Mouse (Mus musculus) CH12.LX (cell line): ENCODE measurements at regions not wholly inside any gene's neighbourhood (a gene's known extent, or its start where the extent isn't known, plus 50 kb on each side); places are given as distances from the start of the nearest gene placed in this dataset.
A peak's percentile ranks its signal among the peaks of the same experiment; 100 is the strongest.

Source experiments
- DNase-seq: peaks from one replicate; pipeline ENCODE4 v3.0.0-alpha.2; 2013; ENCODE audit errors: extremely low read depth
- H3K27ac ChIP-seq: 2 replicates; pipeline ENCODE4 v1.5.1; 2012; ENCODE audit warnings: low read depth, mild to moderate bottlenecking, control low read depth, moderate library complexity; ENCODE audit not compliant: insufficient read depth
- H3K27me3 ChIP-seq: replicated peaks from 2 replicates; pipeline ENCODE3; 2012; ENCODE audit warnings: inconsistent platforms
- H3K36me3 ChIP-seq, 2 experiments: replicated peaks in 1 of 2; 2 replicates each; pipeline versions ENCODE3 to v1.6.1; 2012; ENCODE audit warnings: inconsistent platforms in 1 of 2, low read length in 1 of 2, mild to moderate bottlenecking in 1 of 2, mixed read lengths in 1 of 2, moderate library complexity in 1 of 2; ENCODE audit not compliant: control insufficient read depth in 1 of 2, insufficient read depth in 1 of 2
- H3K4me1 ChIP-seq, 2 experiments: 2 replicates each; pipeline ENCODE4 v1.6.1; 2012; ENCODE audit warnings: inconsistent platforms in 1 of 2, moderate library complexity in 1 of 2; ENCODE audit not compliant: insufficient read depth in 2 of 2, control insufficient read depth in 1 of 2
- H3K4me2 ChIP-seq: 2 replicates; pipeline ENCODE4 v1.6.1; 2012; ENCODE audit warnings: low read depth, mild to moderate bottlenecking, control low read depth; ENCODE audit not compliant: poor library complexity, insufficient read depth, severe bottlenecking
- H3K4me3 ChIP-seq, 3 experiments: fragments of 150-350 bp in 1 of 3; sonication (generic) in 1 of 3; replicated peaks in 1 of 3; 2 replicates each; pipeline versions ENCODE3 to v1.5.1; 2011 to 2012; ENCODE audit warnings: low read depth in 2 of 3, low read length in 2 of 3, mild to moderate bottlenecking in 2 of 3, moderate library complexity in 2 of 3, control low read depth in 1 of 3, improper control_type of control experiment in 1 of 3, inconsistent platforms in 1 of 3, mixed read lengths in 1 of 3; ENCODE audit not compliant: poor library complexity in 1 of 3
- H3K79me2 ChIP-seq: replicated peaks from 2 replicates; pipeline ENCODE4 v1.6.1; 2012; ENCODE audit warnings: mild to moderate bottlenecking, moderate library complexity; ENCODE audit not compliant: control insufficient read depth, poor library complexity, insufficient read depth, severe bottlenecking; ENCODE audit errors: extremely low read depth
- H3K9ac ChIP-seq: 2 replicates; pipeline ENCODE4 v1.6.1; 2012; ENCODE audit warnings: low read depth, mild to moderate bottlenecking, control low read depth, moderate library complexity; ENCODE audit not compliant: insufficient read depth
- H3K9me3 ChIP-seq: replicated peaks from 2 replicates; pipeline ENCODE3; 2012; ENCODE audit warnings: low read length, inconsistent platforms, mixed read lengths
- BHLHE40 ChIP-seq: IDR thresholded peaks from 2 replicates; pipeline ENCODE4 v1.6.1; 2011; ENCODE audit warnings: mild to moderate bottlenecking, low read depth, low read length, improper control_type of control experiment
- CHD1 ChIP-seq: IDR thresholded peaks from 2 replicates; pipeline ENCODE4 v1.6.1; 2012; ENCODE audit warnings: low read depth, low read length, improper control_type of control experiment, inconsistent platforms
- CTCF ChIP-seq, 2 experiments: IDR thresholded peaks in 1 of 2; conservative IDR thresholded peaks in 1 of 2; 2 replicates each; pipeline ENCODE4 v1.5.1; 2011 to 2012; ENCODE audit warnings: low read depth in 2 of 2, low read length in 2 of 2, improper control_type of control experiment in 1 of 2, inconsistent platforms in 1 of 2, mild to moderate bottlenecking in 1 of 2, moderate library complexity in 1 of 2
- E2F4 ChIP-seq: IDR thresholded peaks from 2 replicates; pipeline ENCODE4 v1.6.1; 2011; ENCODE audit warnings: low read depth, low read length, improper control_type of control experiment; ENCODE audit not compliant: insufficient replicate concordance
- ELF1 ChIP-seq: IDR thresholded peaks from 2 replicates; pipeline ENCODE4 v1.6.1; 2014; ENCODE audit warnings: low read depth, mild to moderate bottlenecking, inconsistent platforms, low read length, improper control_type of control experiment
- EP300 ChIP-seq: IDR thresholded peaks from 2 replicates; pipeline ENCODE4 v1.6.1; 2011; ENCODE audit warnings: low read length, improper control_type of control experiment
- JUN ChIP-seq: IDR thresholded peaks from 2 replicates; pipeline ENCODE4 v1.6.1; 2011; ENCODE audit warnings: low read depth, mild to moderate bottlenecking, low read length, improper control_type of control experiment, moderate library complexity; ENCODE audit not compliant: insufficient read depth
- JUND ChIP-seq: conservative IDR thresholded peaks from 2 replicates; pipeline ENCODE4 v1.6.1; 2011; ENCODE audit warnings: low read depth, low read length, improper control_type of control experiment
- KAT2A ChIP-seq: IDR thresholded peaks from 2 replicates; pipeline ENCODE4 v1.6.1; 2012; ENCODE audit warnings: low read length, improper control_type of control experiment, inconsistent platforms; ENCODE audit not compliant: insufficient replicate concordance
- MXI1 ChIP-seq: IDR thresholded peaks from 2 replicates; pipeline ENCODE4 v1.6.1; 2011; ENCODE audit warnings: mild to moderate bottlenecking, low read depth, low read length, improper control_type of control experiment
- MYC ChIP-seq: IDR thresholded peaks from 2 replicates; pipeline ENCODE4 v1.6.1; 2011; ENCODE audit warnings: low read depth, mild to moderate bottlenecking, improper control_type of control experiment, low read length
- POLR2AphosphoS2 ChIP-seq: IDR thresholded peaks from 2 replicates; pipeline ENCODE4 v1.6.1; 2011; ENCODE audit warnings: low read depth, low read length, improper control_type of control experiment
- RAD21 ChIP-seq: IDR thresholded peaks from 2 replicates; pipeline ENCODE4 v1.6.1; 2011; ENCODE audit warnings: low read depth, mild to moderate bottlenecking, low read length, improper control_type of control experiment, moderate library complexity
- RCOR1 ChIP-seq: conservative IDR thresholded peaks from 2 replicates; pipeline ENCODE4 v1.6.1; 2012; ENCODE audit warnings: low read depth, mild to moderate bottlenecking, inconsistent platforms, low read length, improper control_type of control experiment
- SIN3A ChIP-seq: IDR thresholded peaks from 2 replicates; pipeline ENCODE4 v1.6.1; 2012; ENCODE audit warnings: low read length, improper control_type of control experiment, inconsistent platforms
- SMC3 ChIP-seq: IDR thresholded peaks from 2 replicates; pipeline ENCODE4 v1.6.1; 2011; ENCODE audit warnings: low read depth, low read length, improper control_type of control experiment
- UBTF ChIP-seq: IDR thresholded peaks from 2 replicates; pipeline ENCODE4 v1.6.1; 2012; ENCODE audit warnings: low read depth, mild to moderate bottlenecking, inconsistent platforms, low read length, improper control_type of control experiment, moderate library complexity
- ZKSCAN1 ChIP-seq: IDR thresholded peaks from 2 replicates; pipeline ENCODE4 v1.6.1; 2012; ENCODE audit warnings: low read depth, inconsistent platforms, low read length, improper control_type of control experiment, borderline replicate concordance
- ZMIZ1 ChIP-seq: IDR thresholded peaks from 2 replicates; pipeline ENCODE4 v1.6.1; 2012; ENCODE audit warnings: low read depth, mild to moderate bottlenecking, inconsistent platforms, low read length, improper control_type of control experiment
- dilution Hi-C: fragments of 300-500 bp; cut with MboI; formaldehyde crosslinking; loops from 2 replicates; pipeline ENCODE4 v1.14.3; 2020; ENCODE audit warnings: low sequenced_read_pairs; ENCODE audit not compliant: extremely low pct_unique_long_range_greater_than_20kb, extremely low pct_ligation_motif_present
- in situ Hi-C: fragments of 300-500 bp; cut with MboI; formaldehyde crosslinking; loops from 3 replicates; pipeline ENCODE4 v1.14.3; 2019; ENCODE audit warnings: low sequenced_read_pairs, low pct_ligation_motif_present, low pct_unique_long_range_greater_than_20kb, mixed read lengths

- H3K27ac ChIP-seq, result no peak overlapping the region
- no peak for DNase-seq
- no peak overlapping the region for H3K4me3 ChIP-seq
- no peak for TF ChIP-seq UBTF
- no peak for TF ChIP-seq MXI1
- TF ChIP-seq EP300, result no peak
- no peak for TF ChIP-seq RAD21
- no peak for TF ChIP-seq MYC
- no peak for TF ChIP-seq CHD1
- no peak for TF ChIP-seq SIN3A
- in situ Hi-C loops (loop anchor here (5.0 to 25.0 kb wide), 3 partner anchors 163 to 558 kb away; no protein-coding TSS in a partner anchor), dilution Hi-C loops (no loop called here)
- H3K4me2 ChIP-seq, result no peak overlapping the region
- no peaks in the 10 kb centered on the region for H3K36me3 ChIP-seq
- peaks cover 2% of the 10 kb centered on the region for H3K9me3 ChIP-seq
- H3K4me1 ChIP-seq, result peaks cover 0 to 19% of the 10 kb centered on the region in 2 experiments; a peak in 2 of 4 replicates
- H3K9ac ChIP-seq, result no peak overlapping the region
- no peaks in the 10 kb centered on the region for H3K79me2 ChIP-seq
- H3K27me3 ChIP-seq, result no peaks in the 10 kb centered on the region
Measured at GRCm38 (mm10) chr14:60529022-60529421, 104.8 kb upstream of the Spata13 start.

- Histone ChIP-seq H3K4me2 (no peak overlapping the region), H3K9me3 (peaks cover 2% of the 10 kb centered on the region), H3K79me2 (no peaks in the 10 kb centered on the region), H3K36me3 (no peaks in the 10 kb centered on the region), H3K27me3 (no peaks in the 10 kb centered on the region), H3K27ac (no peak overlapping the region)
- no peak for DNase-seq
- TF ChIP-seq CTCF (conservative IDR thresholded peaks at IDR 0.05 in 1 of 2, IDR thresholded peaks at IDR 0.05 in 1 of 2; ENCODE audit: low read depth in 2 of 2, low read length in 2 of 2) (peak in 1 of 2 experiments; percentile 34; a peak in 1 of 4 replicates), ZMIZ1 (no peak), MYC (no peak), SMC3 (peak; percentile 29; the same call in 1 of the 2 replicates)
- TF ChIP-seq, all 38 proteins: peak for 2
- peaks cover 0 to 19% of the 10 kb centered on the region in 2 experiments; a peak in 2 of 4 replicates for H3K4me1 ChIP-seq
- H3K9ac ChIP-seq, result no peak overlapping the region
- dilution Hi-C loops (no loop called here), in situ Hi-C loops (loop anchor here (5.0 to 25.0 kb wide), 3 partner anchors 163 to 558 kb away; no protein-coding TSS in a partner anchor)
- H3K4me3 ChIP-seq, result no peak overlapping the region
Measured at GRCm38 (mm10) chr14:60529646-60530347, 104.0 kb upstream of the Spata13 start.

- Histone ChIP-seq H3K9ac (no peak overlapping the region), H3K27me3 (no peaks in the 10 kb centered on the region), H3K79me2 (no peaks in the 10 kb centered on the region), H3K4me3 (no peak overlapping the region), H3K36me3 (no peaks in the 10 kb centered on the region), H3K4me2 (no peak overlapping the region), H3K27ac (no peak overlapping the region), H3K9me3 (peaks cover 2% of the 10 kb centered on the region), H3K4me1 (peaks cover 0 to 19% of the 10 kb centered on the region in 2 experiments; a peak in 2 of 4 replicates)
- no peak for TF ChIP-seq ELF1
- TF ChIP-seq JUND, result no peak
- TF ChIP-seq KAT2A, result no peak
- no peak for TF ChIP-seq POLR2AphosphoS2
- TF ChIP-seq E2F4, result no peak
- TF ChIP-seq JUN, result no peak
- TF ChIP-seq ZKSCAN1, result no peak
- no peak for TF ChIP-seq RCOR1
- no peak for TF ChIP-seq BHLHE40
- DNase-seq, result no peak
- dilution Hi-C loops (no loop called here), in situ Hi-C loops (loop anchor here (25.0 kb wide), 1 partner anchor 557 kb away; no protein-coding TSS in a partner anchor)
Measured at GRCm38 (mm10) chr14:60530348-60530711, 103.5 kb upstream of the Spata13 start.
